Mouse (Mus musculus): Measurements from ENCODE around the gene Sigmar1. TPM values are rescaled to one million over a fixed set of nuclear protein-coding genes. Genes with fewer than 3 reads are reported as not detected.
A peak's percentile ranks its signal among the peaks of the same experiment; 100 is the strongest.
"Not testable (repeated sequence)": the region's sequence is repeated elsewhere in the genome, so short reads cannot be mapped to it uniquely, and the experiment has no call there.

Gene Sigmar1
- polyA plus RNA-seq, 1 experiment from 2014 or later, result 47.5 TPM

- no peaks in the 10 kb centered on the region; the same call in 1 of the 2 replicates for H3K27me3 ChIP-seq
- no peak for ATAC-seq
- H3K4me2 ChIP-seq, result no peak overlapping the region
- H3K4me3 ChIP-seq, result no peak overlapping the region
- H3K27ac ChIP-seq, result no peak overlapping the region
- H3K9ac ChIP-seq, result no peak overlapping the region
- H3K9me3 ChIP-seq (replicated peaks), result no peaks in the 10 kb centered on the region
- WGBS, result 7% methylated on average over 5 of the region's 5 CpGs
- H3K4me1 ChIP-seq, result peaks cover 42% of the 10 kb centered on the region
- no peaks in the 10 kb centered on the region for H3K36me3 ChIP-seq (ENCODE audit: poor library complexity, severe bottlenecking)
Measured at GRCm38 (mm10) chr4:41704651-41705050, 51.3 kb downstream of the Sigmar1 start.

- ATAC-seq; H3K9ac ChIP-seq; H3K27ac ChIP-seq; H3K27me3 ChIP-seq; H3K9me3 ChIP-seq (replicated peaks); H3K36me3 ChIP-seq (ENCODE audit: poor library complexity, severe bottlenecking); H3K4me2 ChIP-seq; H3K4me3 ChIP-seq: not testable (repeated sequence)
- WGBS, result 61% methylated on average over 2 of the region's 2 CpGs
- peaks cover 31% of the 10 kb centered on the region for H3K4me1 ChIP-seq
Measured at GRCm38 (mm10) chr4:41702226-41702625, 53.7 kb downstream of the Sigmar1 start.

GRCm38 (mm10) chr4:41700224-41700623 is 55.7 kb downstream of the Sigmar1 start:
- not testable (repeated sequence) for H3K4me2 ChIP-seq; ATAC-seq; H3K27ac ChIP-seq; H3K36me3 ChIP-seq (ENCODE audit: poor library complexity, severe bottlenecking); H3K4me3 ChIP-seq; H3K9me3 ChIP-seq (replicated peaks); H3K27me3 ChIP-seq; H3K9ac ChIP-seq
- peaks cover 11% of the 10 kb centered on the region; the same call in 1 of the 2 replicates for H3K4me1 ChIP-seq
- WGBS, result 81% methylated on average over 5 of the region's 8 CpGs

GRCm38 (mm10) chr4:41699783-41700182 is 56.2 kb downstream of the Sigmar1 start, which contains the start of gene Il11ra1:
Gene Il11ra1 (plus strand): TSS chr4:41699989.
- H3K9ac ChIP-seq; H3K27ac ChIP-seq; H3K36me3 ChIP-seq (ENCODE audit: poor library complexity, severe bottlenecking); H3K4me3 ChIP-seq; H3K4me1 ChIP-seq; H3K9me3 ChIP-seq (replicated peaks); ATAC-seq; H3K27me3 ChIP-seq: not testable (repeated sequence)
- 0 out of 2 replicates have a peak within 1 kb of the TSS, but pooled peaks have one; percentile 34 for H3K4me2 ChIP-seq
- WGBS, result 93% methylated on average over 10 of the region's 10 CpGs

- not testable (repeated sequence) for H3K9me3 ChIP-seq (replicated peaks); H3K4me3 ChIP-seq; H3K27me3 ChIP-seq; H3K4me1 ChIP-seq; H3K36me3 ChIP-seq (ENCODE audit: poor library complexity, severe bottlenecking); H3K9ac ChIP-seq; ATAC-seq; H3K27ac ChIP-seq
- peak overlapping the region; percentile 34 for H3K4me2 ChIP-seq
- WGBS, result 6% methylated on average over 19 of the region's 32 CpGs
Measured at GRCm38 (mm10) chr4:41698421-41699016, 57.4 kb downstream of the Sigmar1 start.

- not testable (repeated sequence) for H3K27ac ChIP-seq; H3K36me3 ChIP-seq (ENCODE audit: poor library complexity, severe bottlenecking); H3K4me1 ChIP-seq; H3K4me3 ChIP-seq; ATAC-seq; H3K27me3 ChIP-seq; H3K9me3 ChIP-seq (replicated peaks); H3K9ac ChIP-seq
- peak within 1 kb of the TSS; percentile 49 for H3K4me2 ChIP-seq
- WGBS, result 14% methylated on average over 35 of the region's 40 CpGs
Measured at GRCm38 (mm10) chr4:41696930-41697841, 58.8 kb downstream of the Sigmar1 start, which contains the start of gene Cntfr. Gene Cntfr (minus strand): TSS chr4:41697089.

- H3K9ac ChIP-seq; H3K9me3 ChIP-seq (replicated peaks); H3K4me1 ChIP-seq; H3K4me2 ChIP-seq; H3K4me3 ChIP-seq; H3K36me3 ChIP-seq (ENCODE audit: poor library complexity, severe bottlenecking); ATAC-seq; H3K27me3 ChIP-seq; H3K27ac ChIP-seq: not testable (repeated sequence)
- 7% methylated on average over 14 of the region's 15 CpGs for WGBS
Measured at GRCm38 (mm10) chr4:41696452-41696851, 59.5 kb downstream of the Sigmar1 start.

GRCm38 (mm10) chr4:41695800-41696199 is 60.2 kb downstream of the Sigmar1 start:
- H3K36me3 ChIP-seq (ENCODE audit: poor library complexity, severe bottlenecking); H3K9me3 ChIP-seq (replicated peaks); H3K4me1 ChIP-seq; H3K27ac ChIP-seq; H3K9ac ChIP-seq; H3K27me3 ChIP-seq; ATAC-seq: not testable (repeated sequence)
- 3% methylated on average over 19 of the region's 38 CpGs for WGBS
- Histone ChIP-seq H3K4me2 (peak overlapping the region; percentile 49), H3K4me3 (peak overlapping the region; percentile 26)

GRCm38 (mm10) chr4:41693511-41693910 is 62.4 kb downstream of the Sigmar1 start:
- peaks cover 13% of the 10 kb centered on the region for H3K4me1 ChIP-seq
- not testable (repeated sequence) for H3K9me3 ChIP-seq (replicated peaks); H3K27ac ChIP-seq; H3K27me3 ChIP-seq; H3K36me3 ChIP-seq (ENCODE audit: poor library complexity, severe bottlenecking); ATAC-seq
- peak overlapping the region; percentile 51 for H3K4me2 ChIP-seq
- H3K4me3 ChIP-seq, result peak overlapping the region; percentile 18; the same call in 1 of the 2 replicates
- 0 out of 2 replicates have a peak overlapping the region, but pooled peaks have one; percentile 14 for H3K9ac ChIP-seq
- WGBS, result 5% methylated on average over 4 of the region's 4 CpGs

- not testable (repeated sequence) for H3K9me3 ChIP-seq (replicated peaks); ATAC-seq; H3K4me3 ChIP-seq; H3K9ac ChIP-seq; H3K36me3 ChIP-seq (ENCODE audit: poor library complexity, severe bottlenecking); H3K27me3 ChIP-seq; H3K27ac ChIP-seq; H3K4me2 ChIP-seq
- no CpG with 5 or more reads among the region's 4 CpGs for WGBS
- peaks cover 39% of the 10 kb centered on the region for H3K4me1 ChIP-seq
Measured at GRCm38 (mm10) chr4:41690014-41690413, 65.9 kb downstream of the Sigmar1 start.

GRCm38 (mm10) chr4:41688562-41688961 is 67.4 kb downstream of the Sigmar1 start:
- not testable (repeated sequence) for H3K27me3 ChIP-seq; H3K36me3 ChIP-seq (ENCODE audit: poor library complexity, severe bottlenecking); H3K4me3 ChIP-seq; ATAC-seq; H3K9me3 ChIP-seq (replicated peaks); H3K4me2 ChIP-seq; H3K9ac ChIP-seq
- H3K27ac ChIP-seq, result peak overlapping the region; percentile 55
- 31% methylated on average over 1 of the region's 1 CpGs for WGBS
- H3K4me1 ChIP-seq, result peaks cover 43% of the 10 kb centered on the region
